Comparison of ENCODE assay signal across 8 mouse cellular contexts in genomic region chr19:55740753-55741438, GRCm38 (mm10). TPM values are rescaled to one million over a fixed set of nuclear protein-coding genes. Genes with fewer than 3 reads are reported as not detected.
DNase-seq lines count a peak whose midpoint lies in the region; ATAC-seq and TF ChIP-seq lines count a peak whose summit lies in the region.

No protein-coding gene starts in this region.

- H3K4me1 ChIP-seq in kidney, postnatal 0 days (replicated peaks; ENCODE audit: insufficient read depth, low read length): peaks cover 7% of the 10 kb centered on the region; the same call in 1 of the 2 replicates
- peaks cover 44% of the 10 kb centered on the region for H3K4me1 ChIP-seq in forebrain, embryonic 12.5 days
- peaks cover 20% of the 10 kb centered on the region for H3K4me1 ChIP-seq in limb, embryonic 11.5 days (ENCODE audit: control insufficient read depth, insufficient read depth, low read length)

- TF ChIP-seq CTCF in kidney, postnatal 0 days (IDR thresholded peaks at IDR 0.05; ENCODE audit: low read depth): no peak

- peak overlapping the region; percentile 89 for H3K4me3 ChIP-seq in kidney, postnatal 0 days (replicated peaks; ENCODE audit: low read depth, low read length)
- peak overlapping the region; percentile 64 for H3K4me3 ChIP-seq in forebrain, embryonic 12.5 days (replicated peaks)
- peak overlapping the region; percentile 75 for H3K4me3 ChIP-seq in limb, embryonic 11.5 days (ENCODE audit: low read depth, low read length)
- H3K4me3 ChIP-seq in myocyte: peak overlapping the region; percentile 85

- H3K4me2 ChIP-seq in kidney, postnatal 0 days (ENCODE audit: low read length): peak overlapping the region; percentile 88
- peak overlapping the region; percentile 72 for H3K4me2 ChIP-seq in forebrain, embryonic 12.5 days
- H3K4me2 ChIP-seq in limb, embryonic 11.5 days (ENCODE audit: low read depth, severe bottlenecking): peak overlapping the region; percentile 94
- peak overlapping the region; percentile 75 for H3K4me2 ChIP-seq in myocyte (ENCODE audit: low read depth)

- H3K27me3 ChIP-seq in kidney, postnatal 0 days (ENCODE audit: insufficient read depth, low read length): no peaks in the 10 kb centered on the region
- H3K27me3 ChIP-seq in forebrain, embryonic 12.5 days: peaks cover 11% of the 10 kb centered on the region
- no peaks in the 10 kb centered on the region for H3K27me3 ChIP-seq in limb, embryonic 11.5 days (ENCODE audit: control insufficient read depth, insufficient read depth, low read length)
- no peaks in the 10 kb centered on the region for H3K27me3 ChIP-seq in myocyte (ENCODE audit: control insufficient read depth, insufficient read depth, insufficient read length)

- WGBS in kidney, postnatal 0 days: 10% methylated on average over 10 of the region's 10 CpGs
- 12% methylated on average over 10 of the region's 10 CpGs for WGBS in forebrain, embryonic 12.5 days
- WGBS in limb, embryonic 11.5 days: 11% methylated on average over 10 of the region's 10 CpGs

- H3K9me3 ChIP-seq in kidney, postnatal 0 days (replicated peaks; ENCODE audit: low read length): no peaks in the 10 kb centered on the region
- H3K9me3 ChIP-seq in forebrain, embryonic 12.5 days: no peaks in the 10 kb centered on the region
- no peaks in the 10 kb centered on the region for H3K9me3 ChIP-seq in limb, embryonic 11.5 days (ENCODE audit: control insufficient read depth, low read length)

- H3K27ac ChIP-seq in kidney, postnatal 0 days: peak overlapping the region; percentile 99
- peak overlapping the region; percentile 77 for H3K27ac ChIP-seq in forebrain, embryonic 12.5 days
- H3K27ac ChIP-seq in limb, embryonic 11.5 days (replicated peaks; ENCODE audit: low read depth, low read length): peak overlapping the region; percentile 64; the same call in 1 of the 2 replicates

- H3ac ChIP-seq in myocyte (ENCODE audit: control insufficient read depth, insufficient read length): no peak overlapping the region

- no peak; the same call in 1 of the 2 replicates for ATAC-seq in kidney, postnatal 0 days (replicated peaks; ENCODE audit: low FRiP score, low read depth)
- no peak; the same call in 1 of the 2 replicates for ATAC-seq in forebrain, embryonic 12.5 days (ENCODE audit: low FRiP score)
- ATAC-seq in limb, embryonic 11.5 days (ENCODE audit: insufficient number of reproducible peaks, low FRiP score, low TSS enrichment, low read depth): no peak

- H3K36me3 ChIP-seq in kidney, postnatal 0 days (ENCODE audit: insufficient read depth, low read length): no peaks in the 10 kb centered on the region
- no peaks in the 10 kb centered on the region for H3K36me3 ChIP-seq in forebrain, embryonic 12.5 days (replicated peaks)
- no peaks in the 10 kb centered on the region for H3K36me3 ChIP-seq in limb, embryonic 11.5 days (ENCODE audit: control insufficient read depth, insufficient read depth, low read length)
- no peaks in the 10 kb centered on the region for H3K36me3 ChIP-seq in myocyte (ENCODE audit: control insufficient read depth, insufficient read depth)

- peaks cover 27% of the 10 kb centered on the region for H3K79me2 ChIP-seq in myocyte (ENCODE audit: control insufficient read depth, insufficient read depth)

- DNase-seq in kidney, postnatal 0 days (ENCODE audit: low spot score): no peak
- DNase-seq in kidney, adult 9 months: no peak
- DNase-seq in limb, embryonic 11.5 days (ENCODE audit: low spot score): no peak
- DNase-seq in yolk sac, embryonic 10.5 days (ENCODE audit: low spot score): no peak
- DNase-seq in retina, embryonic 14.5 days (ENCODE audit: low spot score): no peak
- DNase-seq in embryo, embryonic 11 days: no peak

- peak overlapping the region; percentile 97; the same call in 1 of the 2 replicates for H3K9ac ChIP-seq in kidney, postnatal 0 days (ENCODE audit: low read depth, low read length)
- peak overlapping the region; percentile 44 for H3K9ac ChIP-seq in forebrain, embryonic 12.5 days
- peak overlapping the region; percentile 91 for H3K9ac ChIP-seq in limb, embryonic 11.5 days (ENCODE audit: low read length)

- no peak for TF ChIP-seq POLR2A in myocyte (IDR thresholded peaks at IDR 0.05; ENCODE audit: insufficient read length, low read depth)

TF ChIP-seq in myocyte, 11 proteins besides CTCF, POLR2A, EP300 and RAD21:
- no peak for TF ChIP-seq POLR2AphosphoS2 (IDR thresholded peaks at IDR 0.05; ENCODE audit: insufficient read length, low read depth)
- TF ChIP-seq USF1 (IDR thresholded peaks at IDR 0.05; ENCODE audit: low read depth): no peak
- no peak for TF ChIP-seq REST (IDR thresholded peaks at IDR 0.05; ENCODE audit: insufficient read depth, insufficient read length)
- TF ChIP-seq MAX (IDR thresholded peaks at IDR 0.05; ENCODE audit: low read depth): no peak
- no peak for TF ChIP-seq MYOG (IDR thresholded peaks at IDR 0.05; ENCODE audit: control insufficient read depth in 1 of 3, insufficient read depth in 1 of 3, insufficient read length in 2 of 3, low read depth in 2 of 3)
- no peak for TF ChIP-seq TCF3 (IDR thresholded peaks at IDR 0.05; ENCODE audit: insufficient read length, low read depth)
- no peak for TF ChIP-seq TCF12 (IDR thresholded peaks at IDR 0.05; ENCODE audit: insufficient read depth, poor library complexity, severe bottlenecking)
- TF ChIP-seq E2F4 (IDR thresholded peaks at IDR 0.05; ENCODE audit: insufficient read depth): no peak
- no peak for TF ChIP-seq MYOD1 (IDR thresholded peaks at IDR 0.05; ENCODE audit: control insufficient read depth in 1 of 3, insufficient read length in 2 of 3, low read depth in 2 of 3)
- no peak for TF ChIP-seq SRF (IDR thresholded peaks at IDR 0.05; ENCODE audit: control insufficient read depth, insufficient read length, low read depth)
- TF ChIP-seq CEBPB (IDR thresholded peaks at IDR 0.05; ENCODE audit: insufficient read depth, poor library complexity, severe bottlenecking): no peak

RNA-seq across cellular contexts. Expression of gene Tcf7l2, which starts 0.7 kb away (rescaled TPM):
- 53.4 and 55.1 TPM in 2 replicates for polyA plus RNA-seq in kidney, postnatal 0 days (2015; fragmentation: Nextera tagmentation; extraction: Ambion mirVana)
- polyA plus RNA-seq in forebrain, embryonic 12.5 days (2016; fragmentation: Nextera tagmentation; extraction: Ambion mirVana): 212 and 220 TPM in 2 replicates
- polyA plus RNA-seq in limb, embryonic 11.5 days (2014; fragmentation: Nextera tagmentation; extraction: Ambion mirVana): 225 and 233 TPM in 2 replicates
- 5.4 TPM for polyA plus RNA-seq in myocyte (2012; fragmentation: generic; extraction: Trizol)

Comparison
In these comparisons a context has a peak if more than half of its experiments do, and no peak if none do; other contexts are left out.
1. H3K9ac ChIP-seq: peak in every context shown above with its lines; median percentile 97 in kidney, postnatal 0 days; 91 in limb, embryonic 11.5 days; 44 in forebrain, embryonic 12.5 days.